Mouse (Mus musculus) midbrain, embryonic 12.5 days (tissue): ENCODE results near the gene Ldlrad2. TPM values are rescaled to one million over a fixed set of nuclear protein-coding genes. Genes with fewer than 3 reads are reported as not detected.
"Not testable (repeated sequence)": the region's sequence is repeated elsewhere in the genome, so short reads cannot be mapped to it uniquely, and the experiment has no call there.

Experiments
- ATAC-seq: fragments of 200-750 bp; cut with Nextera tagmentation; 2 replicates; pipeline ENCODE4 v1.8.0; 2017; ENCODE audit warnings: low read depth, moderate TSS enrichment, moderate library complexity; ENCODE audit not compliant: low FRiP score
- H3K27ac ChIP-seq: fragments of 300-500 bp; sonication (generic); replicated peaks from 2 replicates; pipeline ENCODE4 v1.5.1; 2016; ENCODE audit warnings: mild to moderate bottlenecking
- H3K27me3 ChIP-seq: fragments of 300-500 bp; sonication (generic); 2 replicates; pipeline ENCODE4 v1.6.1; 2016; ENCODE audit warnings: mild to moderate bottlenecking
- H3K36me3 ChIP-seq: fragments of 300-500 bp; sonication (generic); 2 replicates; pipeline ENCODE4 v1.6.1; 2016
- H3K4me1 ChIP-seq: fragments of 300-500 bp; sonication (generic); 2 replicates; pipeline ENCODE4 v1.6.1; 2016
- H3K4me2 ChIP-seq: fragments of 300-500 bp; sonication (generic); replicated peaks from 2 replicates; pipeline ENCODE4 v1.6.1; 2016; ENCODE audit warnings: mild to moderate bottlenecking, moderate library complexity
- H3K4me3 ChIP-seq: fragments of 300-500 bp; sonication (generic); 2 replicates; pipeline ENCODE4 v1.5.1; 2016; ENCODE audit warnings: mild to moderate bottlenecking
- H3K9ac ChIP-seq: fragments of 300-500 bp; sonication (generic); replicated peaks from 2 replicates; pipeline ENCODE4 v1.6.1; 2016; ENCODE audit warnings: mild to moderate bottlenecking, moderate library complexity
- H3K9me3 ChIP-seq: fragments of 300-500 bp; sonication (generic); 2 replicates; pipeline ENCODE4 v1.6.1; 2016; ENCODE audit warnings: mild to moderate bottlenecking
- WGBS: fragments of 180-500 bp; shearing (Covaris S2); methylation state at CpG from one replicate; pipeline ENCODE4 v1.1.7; 2016; 5-methylcytosine and 5-hydroxymethylcytosine counted together
- polyA plus RNA-seq: library from polyadenylated mRNA; unstranded; fragments of >200 nt; fragmentation: Nextera tagmentation; extraction: Ambion mirVana; gene quantifications from 2 replicates; pipeline ENCODE4 v1.2.1, GENCODE M21; 2016

Gene Ldlrad2
- polyA plus RNA-seq, 1 experiment from 2014 or later = not detected

DNA sequence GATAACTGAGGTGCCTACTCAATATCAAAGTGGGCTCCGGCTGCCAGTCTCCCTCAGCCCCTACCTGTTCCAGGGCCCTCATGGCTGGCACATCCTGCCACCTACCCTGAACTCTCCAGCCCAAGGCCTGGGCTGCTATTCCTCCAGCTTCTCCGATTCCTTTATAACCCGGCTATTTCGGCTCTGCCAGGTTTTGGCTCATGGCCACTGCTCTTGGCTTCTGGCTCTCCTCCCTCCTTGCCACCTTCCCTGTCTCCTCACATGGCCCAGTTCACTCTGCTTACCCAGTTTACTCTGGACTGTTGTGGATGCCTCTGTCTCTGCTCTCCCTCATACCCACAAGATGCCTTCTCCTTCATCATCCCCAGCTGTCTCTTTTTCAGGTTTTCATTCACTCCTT lies 16.6 kb upstream of the Ldlrad2 start:
- Histone ChIP-seq H3K36me3 (no peaks in the 10 kb centered on the region), H3K4me1 (peaks cover 14% of the 10 kb centered on the region), H3K4me3 (no peak overlapping the region), H3K4me2 (no peak overlapping the region), H3K27ac (no peak overlapping the region), H3K9ac (no peak overlapping the region), H3K27me3 (no peaks in the 10 kb centered on the region), H3K9me3 (no peaks in the 10 kb centered on the region)
- ATAC-seq = no peak
- WGBS = 91% methylated on average over 4 of the region's 4 CpGs

DNA sequence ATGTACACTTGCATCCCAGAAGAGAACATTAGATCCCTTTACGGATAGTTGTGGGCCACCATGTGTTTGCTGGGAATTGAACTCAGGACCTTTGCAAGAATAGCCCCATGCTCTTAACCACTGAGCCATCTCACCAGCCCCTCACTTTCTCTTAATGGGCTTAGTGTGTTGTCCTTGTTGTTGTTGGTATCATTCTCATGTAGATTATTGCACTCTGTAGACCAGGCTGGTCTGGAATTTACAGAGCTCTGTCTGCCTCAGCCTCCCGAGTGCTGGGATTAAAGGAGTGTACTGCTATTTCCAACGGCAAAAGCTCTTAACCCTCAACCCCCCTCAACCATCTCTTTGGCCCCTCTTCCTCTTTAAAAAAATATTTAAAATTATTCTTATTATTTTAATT lies 15.2 kb upstream of the Ldlrad2 start:
- Histone ChIP-seq H3K9ac (no peak overlapping the region), H3K4me1 (0 out of 2 replicates have a peak, but pooled peaks cover 2% of the 10 kb centered on the region), H3K9me3 (no peaks in the 10 kb centered on the region), H3K27ac (no peak overlapping the region), H3K4me3 (no peak overlapping the region), H3K4me2 (no peak overlapping the region), H3K27me3 (no peaks in the 10 kb centered on the region), H3K36me3 (no peaks in the 10 kb centered on the region)
- 93% methylated on average over 3 of the region's 3 CpGs for WGBS
- no peak for ATAC-seq

DNA sequence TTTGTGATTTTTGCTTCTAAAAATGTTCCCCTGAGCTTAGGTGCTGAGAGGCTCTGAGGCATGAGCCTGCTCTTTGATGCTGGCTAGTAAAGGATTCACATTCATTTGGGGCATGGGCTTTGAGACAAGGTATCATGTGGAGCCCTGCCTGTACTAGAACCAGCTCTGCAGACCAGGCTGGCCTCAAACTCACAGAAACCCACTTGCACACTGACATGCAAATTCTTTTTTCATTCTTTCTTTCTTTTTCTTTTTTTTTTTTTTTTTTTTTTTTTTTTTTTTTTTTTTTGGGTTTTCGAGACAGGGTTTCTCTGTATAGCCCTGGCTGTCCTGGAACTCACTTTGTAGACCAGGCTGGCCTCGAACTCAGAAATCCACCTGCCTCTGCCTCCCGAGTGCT lies 14.7 kb upstream of the Ldlrad2 start:
- H3K27me3 ChIP-seq, H3K9me3 ChIP-seq, H3K9ac ChIP-seq, H3K4me1 ChIP-seq, H3K4me3 ChIP-seq, H3K36me3 ChIP-seq, H3K4me2 ChIP-seq, H3K27ac ChIP-seq, ATAC-seq: not testable (repeated sequence)
- 81% methylated on average over 2 of the region's 3 CpGs for WGBS

- Histone ChIP-seq H3K36me3 (no peaks in the 10 kb centered on the region), H3K9ac (no peak overlapping the region), H3K27me3 (peaks cover 26% of the 10 kb centered on the region), H3K4me1 (peaks cover 11% of the 10 kb centered on the region), H3K4me2 (no peak overlapping the region), H3K4me3 (no peak overlapping the region), H3K9me3 (no peaks in the 10 kb centered on the region), H3K27ac (no peak overlapping the region)
- ATAC-seq = no peak
- 33% methylated on average over 3 of the region's 3 CpGs for WGBS
Measured at GRCm38 (mm10) chr4:137581815-137582214, 7.4 kb upstream of the Ldlrad2 start.

DNA sequence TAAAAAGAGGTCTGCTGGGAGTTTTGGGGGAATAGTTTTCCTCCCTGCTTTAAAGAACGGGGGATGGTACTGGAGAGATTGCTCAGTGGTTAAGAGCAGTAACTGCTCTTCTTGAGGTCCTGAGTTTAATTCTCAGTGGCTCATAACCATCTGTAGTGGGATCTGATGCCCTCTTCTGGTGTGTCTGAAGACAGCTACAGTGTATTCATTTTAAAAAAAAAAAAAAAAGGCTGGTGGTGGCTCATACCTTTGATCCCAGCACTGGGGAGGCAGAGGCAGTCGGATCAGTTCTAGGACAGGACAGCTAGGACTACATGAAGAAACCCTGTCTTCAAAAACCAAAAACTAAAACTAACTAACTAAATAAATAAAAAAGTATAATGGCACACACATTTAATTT lies 5.9 kb upstream of the Ldlrad2 start:
- peaks cover 26% of the 10 kb centered on the region for H3K27me3 ChIP-seq
- no peaks in the 10 kb centered on the region for H3K36me3 ChIP-seq
- H3K9me3 ChIP-seq = no peaks in the 10 kb centered on the region
- H3K9ac ChIP-seq = no peak overlapping the region
- no peak overlapping the region for H3K4me2 ChIP-seq
- 62% methylated on average over 2 of the region's 2 CpGs for WGBS
- ATAC-seq = no peak
- peaks cover 11% of the 10 kb centered on the region for H3K4me1 ChIP-seq
- H3K4me3 ChIP-seq = no peak overlapping the region
- H3K27ac ChIP-seq = no peak overlapping the region

DNA sequence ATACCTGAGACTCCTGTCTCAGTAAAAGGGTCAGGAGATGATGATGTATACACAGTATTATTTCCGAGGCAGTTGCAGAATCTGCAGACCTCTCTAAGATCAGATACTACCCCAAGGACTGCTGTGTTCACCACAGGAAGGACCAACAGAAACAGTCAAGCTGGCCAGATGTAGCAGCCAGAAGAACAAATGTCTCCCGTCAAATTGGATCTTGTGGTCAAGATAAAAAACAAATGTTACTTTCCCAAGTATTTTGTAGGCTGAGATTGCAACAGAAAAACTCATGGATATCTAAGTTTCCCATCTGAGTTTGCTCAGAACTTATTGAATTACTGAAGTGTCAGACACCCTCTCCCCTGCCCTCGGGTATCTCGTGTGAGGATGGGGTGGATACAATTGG lies 5.4 kb upstream of the Ldlrad2 start:
- Histone ChIP-seq H3K9me3 (no peaks in the 10 kb centered on the region), H3K4me1 (peaks cover 11% of the 10 kb centered on the region), H3K36me3 (no peaks in the 10 kb centered on the region), H3K4me3 (no peak overlapping the region), H3K27me3 (peaks cover 26% of the 10 kb centered on the region), H3K9ac (no peak overlapping the region), H3K4me2 (no peak overlapping the region), H3K27ac (no peak overlapping the region)
- ATAC-seq = no peak
- 50% methylated on average over 4 of the region's 4 CpGs for WGBS

DNA sequence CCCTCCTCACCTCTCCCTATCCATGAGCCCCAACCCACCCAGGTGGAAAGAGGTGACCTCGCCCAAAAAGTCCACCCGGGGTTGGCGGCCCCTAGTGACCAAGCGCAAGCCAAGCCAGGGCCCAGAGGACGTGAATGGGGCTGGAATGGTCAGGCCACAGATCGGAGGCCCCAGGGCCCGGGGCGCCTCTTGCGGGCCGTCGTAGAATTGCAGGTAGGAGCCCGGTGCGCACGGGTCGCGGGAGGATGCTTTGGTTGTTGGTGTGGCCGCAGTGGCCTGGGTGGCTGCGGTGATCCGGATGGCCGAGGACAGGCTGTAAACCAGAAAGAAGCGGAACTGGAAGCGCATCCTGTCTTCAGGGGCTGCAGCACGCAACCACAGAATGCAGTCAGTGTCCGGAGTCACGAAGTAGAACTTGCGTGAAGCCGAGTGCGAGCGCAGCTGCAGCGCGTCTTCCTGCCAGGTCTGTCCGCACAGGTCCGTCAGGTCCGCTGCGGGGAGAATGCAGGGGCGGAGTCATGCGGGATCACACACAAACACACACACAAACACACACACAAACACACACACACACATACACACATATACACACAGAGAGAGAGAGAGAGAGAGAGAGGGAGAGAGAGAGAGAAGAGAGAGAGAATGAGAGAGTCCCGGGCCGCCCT lies 3.9 kb upstream of the Ldlrad2 start:
- Histone ChIP-seq H3K36me3 (no peaks in the 10 kb centered on the region), H3K27me3 (peaks cover 26% of the 10 kb centered on the region), H3K9ac (peak overlapping the region; percentile 39; the same call in 1 of the 2 replicates), H3K4me2 (peak overlapping the region; percentile 67), H3K9me3 (no peaks in the 10 kb centered on the region), H3K4me3 (peak overlapping the region; percentile 43), H3K27ac (no peak overlapping the region), H3K4me1 (peaks cover 11% of the 10 kb centered on the region)
- WGBS = 6% methylated on average over 39 of the region's 39 CpGs
- ATAC-seq = no peak

- Histone ChIP-seq H3K4me2 (no peak overlapping the region), H3K4me1 (peaks cover 11% of the 10 kb centered on the region), H3K9me3 (no peaks in the 10 kb centered on the region), H3K36me3 (no peaks in the 10 kb centered on the region), H3K27me3 (peaks cover 26% of the 10 kb centered on the region), H3K4me3 (no peak overlapping the region), H3K9ac (no peak overlapping the region), H3K27ac (no peak overlapping the region)
- ATAC-seq = no peak
- WGBS = 92% methylated on average over 12 of the region's 12 CpGs
Measured at GRCm38 (mm10) chr4:137577486-137577885, 3.1 kb upstream of the Ldlrad2 start.

DNA sequence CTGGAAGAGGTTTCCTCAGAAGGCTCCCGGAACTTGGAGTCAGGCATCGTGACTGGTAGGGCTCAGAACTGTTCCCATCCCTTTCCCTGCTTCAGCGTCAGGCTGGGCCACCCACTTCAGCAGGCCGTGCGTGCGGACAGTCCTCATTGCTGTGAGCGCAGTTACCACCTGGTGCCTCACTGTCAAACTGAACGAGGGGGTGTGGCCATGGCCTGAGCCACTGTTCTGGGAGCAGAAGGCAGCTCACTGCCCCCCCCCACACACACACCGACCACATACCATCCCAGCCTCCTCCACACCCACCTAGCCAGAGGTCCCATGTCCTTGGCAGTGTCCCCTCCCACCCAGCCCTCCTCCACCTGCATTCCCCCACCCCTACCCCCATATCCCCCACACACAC lies 4.5 kb downstream of the Ldlrad2 start:
- no peak overlapping the region for H3K4me3 ChIP-seq
- H3K36me3 ChIP-seq = no peaks in the 10 kb centered on the region
- H3K27me3 ChIP-seq = no peaks in the 10 kb centered on the region
- no peaks in the 10 kb centered on the region for H3K4me1 ChIP-seq
- H3K4me2 ChIP-seq = no peak overlapping the region
- no peaks in the 10 kb centered on the region for H3K9me3 ChIP-seq
- 80% methylated on average over 9 of the region's 9 CpGs for WGBS
- no peak overlapping the region for H3K27ac ChIP-seq
- H3K9ac ChIP-seq = no peak overlapping the region
- no peak for ATAC-seq

DNA sequence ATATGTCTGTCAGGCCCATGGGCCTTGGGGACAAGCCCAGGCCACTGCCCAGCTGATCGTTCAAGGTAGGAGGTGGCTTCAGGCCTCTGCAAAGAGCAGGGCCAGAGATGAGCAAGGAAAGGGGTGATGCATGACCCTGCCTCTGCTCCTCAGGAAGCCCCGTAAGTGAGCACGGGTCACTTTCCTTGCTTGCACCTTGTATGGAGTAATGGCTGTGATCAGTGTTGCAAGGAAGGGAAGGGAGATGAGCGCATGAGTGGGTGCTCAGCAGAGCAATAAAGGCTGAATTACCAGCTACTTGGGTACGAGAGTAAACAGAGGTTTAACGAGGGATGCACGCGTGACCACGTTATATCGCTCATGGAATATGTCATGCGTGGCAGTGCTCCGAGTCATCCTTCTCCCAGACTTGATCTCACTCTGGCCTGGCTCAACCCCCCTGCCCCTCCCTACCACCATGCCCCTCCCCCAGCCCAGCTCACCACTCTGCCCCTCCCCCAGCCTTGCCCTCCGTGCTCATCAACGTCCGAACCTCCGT lies 17.6 kb downstream of the Ldlrad2 start:
- no peak overlapping the region for H3K27ac ChIP-seq
- no peaks in the 10 kb centered on the region for H3K27me3 ChIP-seq
- no peaks in the 10 kb centered on the region for H3K9me3 ChIP-seq
- no peak overlapping the region for H3K9ac ChIP-seq
- H3K4me1 ChIP-seq = no peaks in the 10 kb centered on the region
- no peak overlapping the region for H3K4me3 ChIP-seq
- H3K36me3 ChIP-seq = peaks cover 22% of the 10 kb centered on the region; the same call in 1 of the 2 replicates
- no peak for ATAC-seq
- H3K4me2 ChIP-seq = no peak overlapping the region
- 89% methylated on average over 16 of the region's 16 CpGs for WGBS

GRCm38 (mm10) chr4:137553466-137553865 lies 20.9 kb downstream of the Ldlrad2 start:
- Histone ChIP-seq H3K36me3 (peaks cover 28% of the 10 kb centered on the region; the same call in 1 of the 2 replicates), H3K4me3 (no peak overlapping the region), H3K27me3 (no peaks in the 10 kb centered on the region), H3K9ac (no peak overlapping the region), H3K9me3 (no peaks in the 10 kb centered on the region), H3K4me1 (no peaks in the 10 kb centered on the region), H3K4me2 (no peak overlapping the region), H3K27ac (no peak overlapping the region)
- 97% methylated on average over 17 of the region's 17 CpGs for WGBS
- no peak for ATAC-seq

GRCm38 (mm10) chr4:137546003-137546525 lies 28.3 kb downstream of the Ldlrad2 start:
- WGBS = 73% methylated on average over 5 of the region's 5 CpGs
- Histone ChIP-seq H3K36me3 (peaks cover 14% of the 10 kb centered on the region; the same call in 1 of the 2 replicates), H3K4me3 (no peak overlapping the region)

More at GRCm38 (mm10) chr4:137546003-137546525, 28.3 kb downstream of the Ldlrad2 start:
- Histone ChIP-seq H3K9ac (no peak overlapping the region), H3K27me3 (no peaks in the 10 kb centered on the region), H3K27ac (no peak overlapping the region), H3K9me3 (no peaks in the 10 kb centered on the region), H3K4me2 (no peak overlapping the region), H3K4me1 (no peaks in the 10 kb centered on the region)
- no peak for ATAC-seq
